Mouse (Mus musculus): ENCODE data around the gene Sfpq.

- no peak for TF ChIP-seq HCFC1 (IDR thresholded peaks at IDR 0.05; ENCODE audit: borderline replicate concordance, insufficient read depth, low read length)
- no peak for TF ChIP-seq CHD2 (IDR thresholded peaks at IDR 0.05; ENCODE audit: low read depth, low read length)
- TF ChIP-seq ZNF384 (IDR thresholded peaks at IDR 0.05; ENCODE audit: low read depth, low read length) = no peak
Observed at GRCm38 (mm10) chr4:126988503-126988902, 32.6 kb upstream of the Sfpq start.
